Mouse (Mus musculus) megakaryocyte-erythroid progenitor cell, adult 5-6 weeks (primary cell): ENCODE data around the gene Kcnj12. TPM values are rescaled to one million over a fixed set of nuclear protein-coding genes. Genes with fewer than 3 reads are reported as not detected.

ENCODE experiments used
- ATAC-seq: replicated peaks from 2 replicates; pipeline ENCODE4 v1.8.0; 2016; ENCODE audit warnings: mild to moderate bottlenecking, inconsistent platforms; ENCODE audit not compliant: severe bottlenecking, poor library complexity, low FRiP score, low TSS enrichment
- total RNA-seq, 2 experiments: library from RNA; stranded (forward) in 1 of 2; stranded (reverse) in 1 of 2; fragments of 200-1000, 215-1000 nt in 1 of 2; fragments of >200 nt in 1 of 2; fragmentation: Nextera tagmentation in 1 of 2; gene quantifications; 2 replicates each; pipeline ENCODE4 v1.2.3; 2014 to 2017

The Kcnj12 gene
- total RNA-seq, 2 experiments from 2014 or later: not detected

DNA sequence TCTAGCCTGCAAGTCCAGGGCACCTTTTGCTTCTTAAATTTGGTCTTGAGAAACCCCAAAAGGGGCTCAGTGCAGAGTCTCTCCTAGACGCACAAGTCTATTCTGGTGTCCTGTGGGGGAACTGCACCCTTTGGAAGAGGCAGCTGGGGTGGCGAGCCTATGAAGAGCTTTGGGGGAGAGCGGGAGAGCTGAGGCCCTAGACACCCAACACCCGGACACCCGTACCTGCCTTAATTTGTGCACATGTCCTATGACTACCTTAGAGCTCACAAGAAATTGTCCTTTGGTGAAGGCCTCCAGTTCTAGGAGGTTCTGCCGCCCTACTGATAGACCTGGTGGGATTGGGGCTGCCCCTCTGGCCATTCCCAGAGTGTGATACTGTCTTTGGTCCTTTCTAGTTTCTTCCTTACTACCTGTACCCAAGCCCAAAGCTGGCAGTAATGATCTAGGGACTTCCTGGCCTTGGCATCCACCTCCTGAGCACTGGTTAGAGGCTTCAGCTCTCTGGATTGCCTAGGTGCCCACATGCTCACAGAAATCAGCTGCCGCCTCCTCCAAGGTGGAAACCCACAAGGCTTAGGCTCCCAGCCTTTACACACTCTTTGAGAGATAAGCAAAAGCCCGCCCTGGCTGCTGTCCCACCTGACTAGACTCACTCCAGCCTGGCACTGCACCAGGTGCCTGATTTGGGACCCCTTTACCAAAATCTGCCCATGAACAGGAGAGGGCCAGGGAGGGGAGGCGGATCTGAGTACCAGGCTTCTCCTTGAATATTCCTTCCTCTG is 1.2 kb downstream of the Kcnj12 start:
- no peak for ATAC-seq

DNA sequence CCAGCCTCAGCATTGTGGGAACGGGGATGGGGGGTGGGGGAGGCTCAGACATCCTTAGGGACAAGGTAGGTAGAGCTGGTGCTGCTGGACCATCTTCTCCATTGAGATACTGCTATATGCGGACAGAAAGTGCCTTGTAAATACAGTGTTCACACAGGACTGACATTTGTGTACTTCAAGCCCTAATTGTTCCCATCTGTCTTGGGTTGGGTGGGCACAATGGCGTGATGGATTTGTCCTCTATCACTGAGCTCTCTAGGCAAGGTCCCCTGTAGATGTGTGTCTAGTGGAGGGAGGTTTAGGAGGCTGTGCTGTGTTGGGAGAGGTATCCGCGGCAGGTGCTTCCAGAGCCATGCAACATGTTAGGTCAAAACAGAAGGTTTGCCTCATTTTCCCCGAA is 2.0 kb downstream of the Kcnj12 start:
- ATAC-seq: no peak

DNA sequence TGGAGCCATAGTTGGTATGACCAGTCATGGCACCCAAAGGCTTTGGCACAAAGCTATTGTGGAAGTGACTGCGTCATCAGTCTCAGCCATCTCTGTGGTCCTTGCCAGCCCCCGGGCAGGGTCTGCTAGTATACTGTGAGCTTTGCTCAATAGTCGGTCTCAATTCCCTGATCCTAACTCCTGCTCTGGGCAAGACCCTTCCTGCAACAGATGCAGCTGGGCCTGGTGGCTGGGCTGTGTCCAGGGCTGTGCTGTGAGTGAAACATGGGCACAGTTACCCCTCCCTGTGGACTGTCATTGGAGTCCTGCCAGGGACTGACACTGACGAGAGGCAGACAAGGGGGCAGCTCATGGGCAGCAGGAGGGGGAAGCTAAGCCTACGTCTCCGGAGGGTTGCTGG is 2.6 kb downstream of the Kcnj12 start:
- ATAC-seq: no peak

DNA sequence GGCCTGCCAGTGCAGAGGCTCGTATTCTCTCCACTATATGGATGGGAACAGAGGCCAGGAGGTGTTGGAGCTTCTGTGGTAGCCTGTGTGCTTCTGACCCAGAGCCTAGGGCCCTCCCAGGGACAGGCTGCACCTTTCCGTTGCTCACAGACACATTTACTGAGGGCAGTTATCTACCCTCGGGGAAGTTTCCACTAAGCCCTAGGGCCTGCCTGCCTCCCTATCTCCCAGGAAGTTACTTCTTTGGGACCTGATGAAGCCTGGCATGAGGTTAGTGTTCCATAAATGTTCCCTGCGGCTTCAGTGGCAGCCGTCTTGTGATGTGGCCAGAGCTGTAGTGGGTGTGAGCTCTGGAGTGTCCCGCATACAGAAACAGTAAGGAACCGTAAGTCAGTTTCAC is 3.2 kb downstream of the Kcnj12 start:
- no peak for ATAC-seq

DNA sequence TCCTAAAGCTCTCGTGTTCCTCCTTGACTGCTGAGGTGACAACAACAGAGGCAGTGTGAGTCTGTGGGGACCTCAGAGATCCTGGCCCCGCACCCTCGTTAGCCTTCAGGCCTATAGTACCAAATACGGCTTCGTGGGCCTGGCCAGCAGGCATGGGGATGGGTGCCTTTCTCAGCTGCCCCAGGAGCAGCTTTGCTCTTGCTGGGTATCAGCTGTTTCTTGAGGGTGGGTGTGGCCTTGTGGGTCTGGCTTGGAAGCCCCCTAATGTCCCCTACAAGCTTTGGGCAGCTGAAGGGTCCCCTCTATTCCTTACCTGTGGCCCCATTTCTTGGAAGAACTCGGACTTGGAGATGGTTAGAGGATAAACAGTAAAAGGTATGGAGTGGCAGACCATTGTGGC is 4.0 kb downstream of the Kcnj12 start:
- ATAC-seq: no peak

DNA sequence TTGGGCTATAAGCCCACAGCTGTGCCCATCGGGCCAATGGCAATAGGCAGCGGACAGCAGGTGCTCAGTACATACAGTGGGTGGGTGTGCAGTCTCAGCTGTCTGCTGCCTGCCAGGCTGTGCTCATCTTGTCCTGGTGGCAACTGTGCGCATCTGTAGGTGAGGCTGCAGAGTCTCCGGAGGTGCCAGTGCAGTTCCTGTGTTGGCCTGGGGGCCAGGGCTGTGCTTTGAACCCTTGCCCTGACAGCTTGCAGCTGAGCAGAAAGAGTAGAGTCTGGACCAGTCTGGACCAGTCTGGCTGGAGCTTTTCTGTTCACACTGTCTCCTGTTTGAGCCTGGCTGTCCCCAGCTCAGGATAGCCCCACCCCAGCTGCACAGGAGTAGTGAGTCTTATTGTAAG is 4.8 kb downstream of the Kcnj12 start:
- ATAC-seq: no peak

DNA sequence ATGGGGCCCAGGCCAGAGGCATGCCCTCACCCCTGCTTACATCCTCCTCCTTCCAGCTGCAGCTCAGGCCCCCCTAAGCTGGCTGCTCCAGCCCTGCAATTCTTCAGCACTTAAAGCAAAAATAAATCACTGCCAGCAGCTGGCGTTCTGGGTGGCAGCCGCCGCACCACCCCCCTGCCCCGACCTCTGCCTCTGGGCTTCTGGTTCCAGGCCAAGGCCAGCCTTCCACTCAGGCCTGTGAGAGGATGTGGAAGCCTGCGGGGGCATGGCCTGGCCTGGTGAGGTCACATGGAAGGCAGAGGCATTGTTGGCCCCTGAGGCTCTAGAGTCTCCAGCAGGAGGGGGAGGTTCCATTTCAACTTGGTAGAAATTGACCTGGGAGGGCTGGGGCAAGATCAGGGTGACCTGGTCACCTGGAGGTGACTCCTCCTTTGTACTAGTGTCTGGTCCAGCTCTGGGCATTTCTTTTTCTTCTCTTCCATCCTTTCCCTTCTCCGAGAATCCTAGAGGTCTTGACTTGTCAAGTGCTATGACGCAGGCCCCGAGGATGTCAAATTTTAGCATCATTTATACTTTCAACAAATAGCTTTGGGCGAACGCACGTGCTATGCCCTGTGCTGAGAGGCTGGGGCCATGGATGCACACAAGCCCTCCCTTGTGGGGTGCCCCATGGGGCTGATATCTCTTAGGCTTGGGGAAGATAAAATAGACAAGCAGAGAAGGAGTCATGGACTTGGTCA is 6.0 kb downstream of the Kcnj12 start:
- no peak for ATAC-seq

DNA sequence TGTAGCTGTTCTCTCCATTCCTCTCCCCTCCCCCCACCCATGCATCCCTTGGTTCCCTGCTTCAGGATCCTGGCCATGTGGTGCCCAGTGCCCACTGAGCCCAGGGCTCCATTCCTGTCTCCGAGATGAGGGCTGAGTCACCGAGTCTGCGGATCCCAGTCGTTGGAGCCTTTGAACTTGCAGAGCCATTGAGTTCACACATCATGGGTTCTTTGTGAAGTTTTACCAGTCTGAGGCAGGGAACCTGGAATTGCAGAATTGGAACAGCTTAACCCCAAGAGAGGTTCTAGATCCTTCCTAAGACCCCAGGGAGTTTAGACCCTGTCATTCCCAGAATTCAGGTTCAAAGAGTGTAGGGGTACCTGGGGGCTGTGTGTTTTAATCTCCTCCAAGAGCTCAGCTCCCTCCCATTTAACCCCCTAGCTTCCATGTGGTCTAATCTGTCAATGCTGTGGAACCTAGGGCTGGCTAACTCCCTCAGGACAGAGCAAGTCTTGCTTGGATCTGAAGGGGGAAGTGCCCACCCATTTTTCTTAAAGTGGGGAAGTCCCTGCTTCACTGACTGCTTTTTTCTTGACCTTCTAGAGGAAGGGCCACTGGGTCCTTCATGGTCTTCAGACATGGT is 6.9 kb downstream of the Kcnj12 start:
- no peak for ATAC-seq

DNA sequence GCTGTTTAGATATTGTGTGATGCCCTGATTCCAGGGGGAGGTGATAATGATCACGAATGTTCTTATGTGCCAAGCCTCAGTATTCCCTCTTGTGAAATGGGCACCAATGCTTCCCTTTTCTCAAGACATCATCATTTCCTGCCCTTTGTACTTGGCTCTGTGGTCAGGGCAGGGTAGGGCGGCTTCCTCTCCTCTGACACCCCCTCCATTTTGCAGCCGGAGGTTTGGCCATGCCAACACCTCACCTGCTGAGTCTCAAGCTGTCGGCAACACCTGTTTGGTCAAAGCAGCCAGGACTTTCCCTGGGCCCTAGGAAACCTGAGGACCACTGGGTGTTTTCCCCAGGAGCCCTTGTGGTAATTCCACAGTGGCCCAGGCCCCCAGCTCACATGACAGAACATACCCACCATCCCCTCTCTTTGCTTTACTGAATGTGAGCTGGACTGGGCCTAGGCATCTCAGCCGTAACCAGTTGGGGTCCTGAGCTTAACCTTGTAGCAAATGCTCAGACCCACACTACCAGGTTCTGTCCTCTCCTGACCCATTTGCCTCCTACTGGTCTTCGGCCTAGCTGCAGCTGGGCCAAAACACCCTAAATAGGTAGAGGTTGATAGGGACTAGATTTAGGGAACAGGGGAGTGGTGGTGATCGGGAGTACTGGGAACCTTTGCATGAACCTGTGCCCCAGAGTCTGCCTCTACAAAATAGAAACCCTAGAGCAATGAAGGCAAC is 7.7 kb downstream of the Kcnj12 start:
- ATAC-seq: no peak

DNA sequence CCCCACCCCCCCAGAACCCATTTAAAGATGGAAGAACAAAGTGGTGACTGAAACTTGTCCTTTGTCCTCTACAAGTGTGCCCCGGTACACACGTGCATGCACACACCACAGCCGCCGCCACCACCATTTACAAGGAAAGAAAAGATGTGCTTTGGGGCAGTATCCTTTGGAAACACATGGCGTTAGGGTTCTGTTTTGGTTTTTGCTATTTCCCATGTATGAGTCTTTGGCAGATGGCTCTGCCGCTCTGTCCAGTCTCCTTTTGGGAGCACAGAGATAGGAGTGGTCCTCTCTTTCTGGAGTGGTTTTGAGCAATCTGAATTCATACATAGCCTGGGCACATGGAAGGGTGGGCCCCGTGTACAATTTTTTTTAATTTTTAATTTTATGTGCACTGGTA is 8.8 kb downstream of the Kcnj12 start:
- no peak for ATAC-seq

DNA sequence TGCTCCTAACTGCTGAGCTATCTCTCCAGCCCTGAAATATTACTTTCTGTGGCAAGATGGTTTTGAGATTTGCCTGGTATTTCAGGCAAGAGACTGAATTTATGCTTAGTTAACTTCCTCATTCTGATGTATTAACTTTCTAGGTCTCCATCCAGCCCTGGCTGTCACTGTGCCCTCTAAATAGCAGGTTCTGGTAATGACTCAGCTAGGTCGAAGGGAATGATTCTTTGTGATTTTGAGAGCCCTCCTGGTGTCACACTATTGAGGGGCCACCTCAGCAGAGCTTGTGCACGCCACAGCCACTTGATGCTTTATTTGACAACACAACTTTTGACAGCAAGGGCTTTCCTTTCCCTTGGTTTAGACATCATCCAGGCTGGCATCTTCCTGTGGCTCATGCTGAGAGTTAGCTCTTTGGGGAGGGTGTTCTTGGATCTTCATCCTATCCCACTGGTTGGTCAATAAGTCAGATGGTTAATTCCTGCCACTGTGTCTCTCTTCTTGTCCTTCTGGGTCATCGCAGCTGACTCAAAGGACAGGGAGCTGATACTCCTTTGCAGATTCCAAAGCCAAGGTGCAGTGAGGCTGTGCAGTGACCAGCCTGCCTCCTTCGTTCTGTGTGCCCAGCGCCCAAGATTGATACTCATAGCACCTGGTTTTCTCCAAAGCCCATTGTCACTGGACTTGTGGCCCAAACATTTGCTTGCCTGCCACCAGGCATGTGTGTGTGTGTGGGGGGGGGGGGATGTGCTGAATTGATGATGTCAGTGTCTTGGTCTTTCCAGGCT is 9.5 kb downstream of the Kcnj12 start:
- ATAC-seq: no peak

DNA sequence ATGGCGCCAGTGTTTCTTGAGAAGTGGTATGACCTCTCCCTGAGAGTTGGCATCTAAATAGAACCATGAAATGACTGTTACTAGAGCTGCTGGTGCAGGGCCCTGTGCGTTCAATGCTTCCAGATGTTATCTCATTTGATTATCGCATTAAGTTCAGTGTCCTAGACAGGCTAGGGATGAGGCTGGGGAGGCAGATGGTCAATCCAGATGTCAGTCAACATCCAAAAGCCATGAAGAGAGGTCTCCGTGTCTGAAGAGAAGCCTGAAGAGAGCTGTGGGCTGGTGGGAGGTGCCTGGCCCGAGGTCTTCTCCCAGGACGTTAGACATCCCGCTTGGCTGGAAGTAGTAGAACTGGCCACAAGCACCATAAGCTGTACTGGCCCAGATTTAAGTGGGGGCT is 10.1 kb downstream of the Kcnj12 start:
- ATAC-seq: no peak

DNA sequence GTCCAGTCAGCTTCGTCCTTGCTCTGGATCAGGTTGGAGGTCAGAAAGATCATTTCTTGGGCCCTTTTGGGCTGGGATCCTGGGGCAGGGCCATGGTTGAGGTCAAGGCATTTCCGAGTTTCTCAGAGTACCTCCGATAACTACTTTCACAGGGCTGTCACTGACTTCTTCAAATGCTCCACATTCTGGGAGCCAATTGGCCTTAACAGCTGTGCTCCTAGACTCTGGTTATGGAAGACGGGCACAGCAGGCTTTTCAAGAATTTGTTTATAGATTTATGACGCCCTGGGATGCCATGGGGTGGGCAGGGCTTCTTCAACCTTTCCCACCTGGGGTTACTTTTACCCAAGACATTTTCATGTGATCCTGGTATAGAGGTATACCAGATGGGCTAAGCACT is 10.8 kb downstream of the Kcnj12 start:
- no peak for ATAC-seq

DNA sequence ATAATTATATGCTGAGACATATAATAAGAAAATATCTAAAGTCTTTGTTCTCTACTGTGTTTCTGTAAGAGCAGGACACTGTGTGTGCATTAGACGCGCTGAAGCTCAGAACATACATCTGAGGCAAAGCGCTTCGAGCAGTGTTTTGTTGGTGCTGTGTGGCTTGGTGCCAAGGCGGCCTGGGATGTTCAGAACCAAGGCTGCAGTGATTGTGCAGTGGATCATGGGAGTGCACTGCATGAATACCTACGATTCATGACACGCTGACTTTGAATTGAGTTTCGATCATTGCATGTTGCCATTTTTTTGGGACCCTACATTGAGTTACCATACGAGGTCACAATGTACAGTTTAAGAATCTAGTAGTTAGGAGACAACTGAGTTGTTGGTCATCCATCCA is 14.3 kb downstream of the Kcnj12 start:
- ATAC-seq: no peak

DNA sequence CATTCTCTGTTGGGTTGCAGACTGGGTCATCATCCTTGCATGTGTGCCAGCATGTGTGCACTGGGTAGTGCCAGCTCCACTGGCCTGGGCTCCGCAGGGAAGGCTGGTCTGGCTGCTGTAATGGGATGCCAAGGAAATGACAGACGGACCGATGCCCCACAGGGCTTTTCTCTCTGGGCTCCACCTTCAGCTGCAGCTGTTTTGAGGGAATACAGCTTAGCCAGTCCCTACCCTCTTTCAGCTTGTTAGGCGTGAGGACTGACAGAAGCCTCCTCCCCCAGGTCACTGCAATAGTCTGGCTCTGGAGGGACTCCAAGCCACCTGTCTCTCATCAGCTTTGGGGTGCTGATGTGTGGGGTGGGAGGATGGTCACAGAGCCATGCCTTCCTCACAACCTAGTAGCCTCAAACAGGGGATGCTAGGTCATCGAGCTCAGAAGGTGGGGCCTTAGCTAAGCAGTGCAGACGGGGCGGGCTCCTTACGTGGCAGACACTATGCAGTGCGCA is 16.0 kb downstream of the Kcnj12 start:
- no peak for ATAC-seq

DNA sequence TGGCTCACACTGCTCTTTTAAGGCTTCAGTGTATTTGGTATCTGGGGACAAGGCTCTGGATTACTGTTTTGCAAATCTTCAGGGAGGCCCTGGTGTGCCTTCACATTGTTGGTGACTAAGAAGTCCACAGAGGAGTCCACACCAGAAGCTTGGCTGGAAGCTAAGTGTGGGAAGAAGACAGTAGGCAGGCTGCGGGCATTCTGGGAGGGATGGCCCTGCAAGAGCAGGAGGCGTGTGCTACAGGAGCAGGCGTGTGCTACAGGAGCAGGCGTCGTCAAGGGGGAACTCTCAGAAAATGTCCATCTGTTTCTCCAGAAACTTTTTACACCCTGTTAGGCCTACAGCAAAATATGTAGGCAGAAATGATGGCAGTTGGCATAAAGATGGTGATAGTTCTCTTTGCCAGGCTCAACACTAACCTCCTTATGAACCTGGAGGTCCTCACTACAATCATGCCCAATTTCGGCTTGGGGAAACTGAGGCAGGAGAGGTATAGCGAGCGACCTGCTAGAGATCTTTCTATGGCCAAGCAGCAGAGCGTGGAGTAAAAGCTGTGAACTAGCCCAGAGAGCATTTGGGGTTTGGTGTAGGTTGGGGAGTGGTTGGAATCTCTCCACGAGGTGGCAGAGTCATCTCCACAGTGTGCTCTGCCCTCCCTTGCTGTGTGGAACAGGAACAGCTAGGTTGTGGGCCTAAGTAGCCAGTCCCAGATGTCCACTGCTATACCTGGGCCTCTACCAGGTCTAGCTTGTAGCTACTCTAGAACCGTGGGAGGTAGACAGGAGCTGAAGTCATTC is 18.7 kb downstream of the Kcnj12 start:
- ATAC-seq: no peak

DNA sequence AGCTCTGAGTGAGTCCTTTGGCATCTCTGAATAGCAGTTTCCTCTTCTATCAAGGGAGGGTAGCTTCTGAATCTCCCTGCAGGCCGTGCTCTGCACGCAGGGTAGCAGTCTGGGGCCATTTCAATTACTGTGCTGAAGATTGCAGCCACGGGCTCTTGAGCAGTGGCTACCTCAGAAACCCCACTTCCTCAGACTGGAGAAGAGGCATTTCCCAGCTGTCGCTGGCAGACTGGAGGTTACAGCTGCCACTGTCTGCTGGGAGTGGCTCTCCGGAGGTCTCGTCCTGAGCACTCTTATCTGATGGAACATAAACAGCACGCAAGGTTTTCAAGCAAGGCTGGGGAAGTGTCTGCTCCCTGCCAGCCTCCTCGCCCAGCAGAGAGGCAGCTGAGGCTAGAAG is 20.2 kb downstream of the Kcnj12 start:
- ATAC-seq: peak; percentile 62; the same call in 1 of the 2 replicates
